Mouse (Mus musculus) bone marrow, adult 2 months (tissue): Measurements from ENCODE around the gene Ncbp1. TPM values are rescaled to one million over a fixed set of nuclear protein-coding genes. Genes with fewer than 3 reads are reported as not detected.

Experiments
- H3K27ac ChIP-seq: fragments of 200-500 bp; 2 replicates; pipeline ENCODE4 v1.5.1; 2012; ENCODE audit warnings: low read depth, mild to moderate bottlenecking, control low read depth, inconsistent platforms, low read length; ENCODE audit not compliant: control insufficient read depth, poor library complexity, insufficient read depth
- H3K4me1 ChIP-seq: fragments of 200-500 bp; 2 replicates; pipeline ENCODE4 v1.6.1; 2011; ENCODE audit warnings: low read length; ENCODE audit not compliant: control insufficient read depth, insufficient read depth
- H3K4me3 ChIP-seq: fragments of 200-500 bp; replicated peaks from 2 replicates; pipeline ENCODE3; 2011; ENCODE audit warnings: mild to moderate bottlenecking, low read depth, low read length, control low read depth; ENCODE audit not compliant: control insufficient read depth
- CTCF ChIP-seq: fragments of 200-500 bp; IDR thresholded peaks from 2 replicates; pipeline ENCODE4 v1.5.1; 2011; ENCODE audit warnings: low read length, control low read depth; ENCODE audit not compliant: control insufficient read depth, insufficient read depth
- POLR2A ChIP-seq: fragments of 200-500 bp; IDR thresholded peaks from 2 replicates; pipeline ENCODE4 v1.6.1; 2011; ENCODE audit warnings: low read depth, mild to moderate bottlenecking, control low read depth, low read length, borderline replicate concordance; ENCODE audit not compliant: control insufficient read depth
- WGBS: fragments of 180-500 bp; shearing (Covaris S2); methylation state at CpG from one replicate; pipeline ENCODE4 v1.1.7; 2018; 5-methylcytosine and 5-hydroxymethylcytosine counted together
- polyA plus RNA-seq: library from polyadenylated mRNA; stranded (reverse); fragments of >200 nt; gene quantifications from 2 replicates; pipeline ENCODE4 v1.2.4, GENCODE M21; 2011; ENCODE audit warnings: low replicate concordance; ENCODE audit not compliant: missing spikeins, insufficient read depth, insufficient read length

Ncbp1 gene
- polyA plus RNA-seq, 1 experiment, result 39.9 TPM

DNA sequence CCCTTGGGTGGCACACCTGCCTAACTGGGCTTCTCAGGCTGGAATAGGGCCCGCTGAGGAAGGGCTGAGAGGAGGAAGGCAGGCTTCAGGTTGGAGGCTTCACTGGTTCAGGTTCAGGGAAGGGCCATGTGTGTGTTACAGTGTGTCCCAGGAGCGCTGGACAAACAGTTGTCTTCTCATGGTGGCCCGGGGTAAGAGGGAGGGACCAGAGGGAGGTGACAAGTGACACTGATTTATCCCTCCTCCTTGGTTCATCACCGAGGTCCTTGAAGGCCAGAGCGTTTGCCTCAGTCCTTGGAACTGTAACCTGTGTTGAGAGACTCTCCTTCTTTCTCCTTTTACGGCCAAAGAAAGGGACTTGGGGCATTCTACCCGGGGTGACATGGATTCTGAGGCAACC is 37.9 kb upstream of the Ncbp1 start:
- Histone ChIP-seq H3K4me3 (no peak overlapping the region), H3K27ac (no peak overlapping the region), H3K4me1 (no peaks in the 10 kb centered on the region)
- TF ChIP-seq POLR2A (no peak), CTCF (no peak)
- WGBS, result 75% methylated on average over 7 of the region's 7 CpGs

DNA sequence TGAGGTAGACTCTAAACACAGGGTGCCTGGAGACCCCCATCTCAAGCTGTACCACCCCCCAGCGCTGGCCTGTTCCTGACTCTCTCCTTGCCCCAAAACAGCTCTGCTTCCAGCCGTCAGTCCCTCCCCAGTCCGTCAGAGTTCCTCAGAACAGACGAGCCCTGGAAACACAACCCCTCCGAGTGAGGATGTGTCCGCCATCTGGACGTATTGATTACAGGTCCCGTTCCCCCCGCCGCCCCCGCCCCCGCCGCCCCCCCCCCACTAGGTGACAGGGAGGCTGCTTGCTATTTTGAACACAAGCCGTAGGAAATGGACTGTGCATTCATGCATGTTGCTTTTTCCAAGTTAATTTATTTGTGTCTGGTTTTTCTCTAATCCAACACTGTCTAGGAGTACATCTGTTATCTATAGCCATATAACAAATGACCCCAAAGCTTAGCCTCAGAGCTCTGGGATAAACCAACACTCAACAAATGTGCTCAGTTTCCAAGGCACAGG is 37.2 kb upstream of the Ncbp1 start:
- 75% methylated on average over 14 of the region's 14 CpGs for WGBS

DNA sequence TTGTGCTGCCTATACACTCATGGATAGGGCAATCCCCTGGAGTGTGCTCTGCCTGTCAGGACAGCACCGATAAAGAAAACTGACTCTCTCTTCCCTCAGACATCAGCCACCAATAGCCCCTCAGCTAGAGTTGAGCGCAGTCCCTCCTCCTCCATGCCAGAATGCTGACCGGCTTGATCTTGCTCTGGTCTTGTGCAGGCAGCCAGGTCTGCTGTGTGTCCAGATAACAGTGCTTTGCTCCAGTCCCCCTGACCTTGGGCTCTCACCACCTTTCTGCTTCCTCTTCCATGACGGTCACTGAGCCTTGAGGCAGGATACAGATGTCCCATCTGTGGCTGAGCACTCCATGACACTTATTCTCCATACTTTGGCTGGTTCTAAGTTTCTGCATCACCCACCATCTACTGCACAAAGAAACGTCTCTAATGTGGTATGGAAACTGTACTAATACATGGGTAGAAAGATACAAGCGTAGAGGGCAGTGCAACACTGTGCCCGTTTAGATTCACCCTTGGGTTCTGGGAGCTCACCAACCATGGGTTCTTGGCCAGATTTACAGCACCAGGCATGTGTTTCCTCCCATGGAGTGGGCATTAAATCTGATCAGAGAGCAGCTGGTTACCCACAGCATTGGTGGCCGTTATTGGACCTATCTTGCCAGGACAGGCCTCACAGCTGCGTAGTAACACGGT is 36.2 kb upstream of the Ncbp1 start:
- no peaks in the 10 kb centered on the region for H3K4me1 ChIP-seq
- WGBS, result 86% methylated on average over 10 of the region's 10 CpGs
- TF ChIP-seq CTCF (no peak), POLR2A (no peak)
- H3K4me3 ChIP-seq, result no peak overlapping the region
- no peak overlapping the region for H3K27ac ChIP-seq

More for the DNA sequence above, 37.2 kb upstream of the Ncbp1 start:
- Histone ChIP-seq H3K4me1 (no peaks in the 10 kb centered on the region), H3K4me3 (no peak overlapping the region), H3K27ac (no peak overlapping the region)
- TF ChIP-seq POLR2A (no peak), CTCF (no peak)

DNA sequence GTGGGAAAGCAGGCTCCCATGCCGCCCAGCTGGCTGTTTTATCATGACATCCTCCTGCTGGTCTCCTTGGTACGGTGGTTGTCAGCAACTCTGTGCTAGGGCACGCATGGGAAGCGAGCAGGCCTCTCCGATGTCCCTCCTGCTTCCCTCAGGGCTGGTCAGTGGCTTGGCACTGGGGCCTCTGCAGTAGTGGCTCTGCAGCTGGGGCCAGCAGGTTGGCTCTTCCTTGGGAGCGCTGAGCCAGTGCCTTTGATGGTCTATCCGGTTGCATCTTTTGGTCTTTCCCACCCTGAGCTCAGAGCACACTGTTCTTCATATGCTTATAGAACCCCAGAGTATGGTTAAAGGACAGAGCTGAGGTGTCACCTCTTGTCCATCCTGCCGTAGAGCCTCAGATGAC is 28.3 kb upstream of the Ncbp1 start:
- TF ChIP-seq CTCF, result no peak
- no peak for TF ChIP-seq POLR2A
- Histone ChIP-seq H3K4me3 (no peak overlapping the region), H3K4me1 (no peaks in the 10 kb centered on the region), H3K27ac (no peak overlapping the region)
- WGBS, result 91% methylated on average over 8 of the region's 8 CpGs

DNA sequence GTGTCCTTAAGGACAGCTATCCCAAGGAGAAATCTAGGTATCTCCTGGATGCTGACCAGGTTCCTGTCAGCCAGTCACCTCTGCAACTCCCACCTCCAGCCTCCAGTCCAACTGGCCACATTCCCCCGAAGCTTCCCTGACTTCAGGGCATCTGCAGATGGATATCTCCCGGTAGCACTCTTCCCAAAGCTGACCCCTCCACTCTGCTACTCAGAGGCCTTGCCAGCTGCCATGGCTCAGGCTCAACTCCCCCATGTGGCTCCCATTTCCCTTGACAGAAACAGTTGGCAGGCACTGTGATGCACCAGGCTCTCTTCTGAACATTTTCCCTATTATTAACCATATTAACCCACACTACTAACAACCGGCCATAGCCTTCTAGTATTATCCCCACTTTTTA is 27.1 kb upstream of the Ncbp1 start:
- Histone ChIP-seq H3K4me1 (no peaks in the 10 kb centered on the region), H3K27ac (no peak overlapping the region), H3K4me3 (no peak overlapping the region)
- WGBS, result 78% methylated on average over 3 of the region's 3 CpGs
- TF ChIP-seq CTCF (no peak), POLR2A (no peak)

DNA sequence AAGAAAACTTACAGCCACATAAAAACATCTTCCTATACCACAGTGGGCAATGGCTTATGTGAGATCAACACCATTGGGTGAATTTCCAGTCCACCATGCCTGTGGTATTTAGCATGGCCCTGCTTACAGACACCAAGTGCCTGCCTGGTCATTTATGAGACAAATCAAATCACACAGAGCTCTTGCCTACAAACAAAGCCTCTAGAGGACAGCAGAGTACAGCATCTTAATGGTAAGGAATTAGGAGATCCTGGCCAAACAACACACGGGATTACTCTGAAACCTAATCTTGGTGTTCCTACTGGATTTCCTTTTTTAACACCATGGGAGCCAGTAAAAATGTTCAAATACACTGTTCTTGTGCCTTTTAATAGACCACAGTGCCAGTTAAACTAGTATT is 23.1 kb upstream of the Ncbp1 start:
- H3K4me1 ChIP-seq, result no peaks in the 10 kb centered on the region
- H3K27ac ChIP-seq, result no peak overlapping the region
- WGBS, result 91% methylated on average over 1 of the region's 1 CpGs
- no peak overlapping the region for H3K4me3 ChIP-seq
- no peak for TF ChIP-seq POLR2A
- no peak for TF ChIP-seq CTCF

DNA sequence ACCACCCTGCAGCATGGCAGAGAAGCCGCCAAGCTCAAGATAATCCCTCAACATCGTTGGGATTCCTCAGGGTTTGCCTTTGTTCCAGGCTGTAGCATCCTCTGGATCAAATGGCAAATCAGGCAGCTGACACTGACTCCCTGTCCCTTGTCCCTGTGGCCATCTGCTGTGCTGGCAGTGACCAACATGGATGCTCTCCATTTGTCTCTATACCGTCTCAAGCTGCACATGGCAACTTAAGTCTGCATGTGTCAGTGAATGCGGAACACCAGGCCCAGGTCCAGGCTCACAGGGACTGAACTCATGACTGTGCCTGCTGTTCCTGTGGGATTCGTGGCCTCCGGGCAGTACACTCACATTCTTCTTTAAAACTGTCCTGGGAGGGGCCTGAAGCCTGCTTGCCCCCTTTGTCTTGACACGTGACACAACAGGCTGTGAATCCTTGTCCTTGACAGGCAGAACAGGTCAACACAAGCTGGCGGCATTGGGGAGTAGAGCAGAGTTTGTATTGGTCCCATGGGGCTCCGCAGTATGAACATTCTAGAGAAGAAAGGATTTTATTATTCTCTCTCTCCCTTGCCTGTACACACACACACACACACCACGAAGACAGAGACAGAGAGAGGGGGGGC is 21.8 kb upstream of the Ncbp1 start:
- TF ChIP-seq CTCF (no peak), POLR2A (no peak)
- Histone ChIP-seq H3K4me3 (no peak overlapping the region), H3K27ac (no peak overlapping the region)

DNA sequence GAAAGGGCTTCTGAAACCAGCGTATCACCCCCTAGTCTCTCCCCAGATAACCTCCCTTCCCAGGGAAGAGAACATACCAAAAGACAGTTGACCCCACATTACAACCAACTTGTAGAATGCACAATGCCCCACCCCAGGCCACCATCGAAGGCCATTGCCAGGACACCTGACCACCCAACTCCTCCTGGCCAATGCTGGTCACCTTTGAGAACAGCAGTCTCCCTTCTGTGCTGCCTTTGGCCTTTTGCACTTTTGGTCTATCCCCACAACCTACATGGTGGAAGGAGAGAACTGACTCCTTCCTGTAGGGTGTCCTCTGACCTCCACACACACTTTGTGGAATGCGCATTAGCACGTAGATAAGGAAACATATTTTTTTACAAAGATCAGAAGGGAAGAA is 20.9 kb upstream of the Ncbp1 start:
- H3K4me1 ChIP-seq, result no peaks in the 10 kb centered on the region
- H3K4me3 ChIP-seq, result no peak overlapping the region
- no peak overlapping the region for H3K27ac ChIP-seq
- 95% methylated on average over 4 of the region's 4 CpGs for WGBS
- TF ChIP-seq POLR2A (no peak), CTCF (no peak)

More for the DNA sequence above, 21.8 kb upstream of the Ncbp1 start:
- WGBS, result 90% methylated on average over 10 of the region's 10 CpGs
- no peaks in the 10 kb centered on the region for H3K4me1 ChIP-seq

DNA sequence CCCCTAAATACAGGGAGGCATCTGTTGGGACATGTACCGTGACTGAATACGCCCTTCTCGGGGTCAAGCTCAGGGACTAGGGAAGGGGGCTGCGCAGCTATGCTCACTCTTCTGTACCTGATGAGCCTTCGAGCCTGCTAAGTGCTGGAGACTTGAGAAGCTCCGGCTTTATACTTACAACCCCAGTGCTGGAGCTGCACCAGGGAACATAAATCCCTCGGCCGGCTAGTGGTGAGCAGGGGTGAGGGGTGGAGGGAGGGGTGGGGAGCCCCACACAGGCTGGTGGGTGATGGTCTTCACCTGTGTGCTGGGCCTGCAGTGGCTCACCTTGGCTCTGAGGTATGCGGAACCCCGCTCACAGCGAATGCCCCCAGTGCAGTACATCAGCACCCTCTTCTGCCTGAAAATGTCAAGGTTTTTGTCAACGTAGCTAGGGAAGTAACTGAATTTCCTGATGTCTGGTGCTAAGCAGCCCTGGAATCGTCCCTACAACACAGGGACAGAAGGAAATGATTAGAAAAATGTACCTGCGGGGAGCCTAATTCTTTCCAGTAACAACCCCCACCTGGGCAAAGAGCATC is 18.8 kb upstream of the Ncbp1 start:
- 93% methylated on average over 14 of the region's 14 CpGs for WGBS
- Histone ChIP-seq H3K27ac (no peak overlapping the region), H3K4me1 (no peaks in the 10 kb centered on the region), H3K4me3 (no peak overlapping the region)
- TF ChIP-seq CTCF, result no peak
- TF ChIP-seq POLR2A, result no peak
